Mouse (Mus musculus) thymus, adult 2 months (tissue): ENCODE data around the gene Glis1. TPM values are rescaled to one million over a fixed set of nuclear protein-coding genes. Genes with fewer than 3 reads are reported as not detected.
"Not testable (repeated sequence)": the region's sequence is repeated elsewhere in the genome, so short reads cannot be mapped to it uniquely, and the experiment has no call there.

ENCODE experiments used
- DNase-seq: peaks from one replicate; pipeline ENCODE4 v3.0.0; 2021
- H3K27ac ChIP-seq: fragments of 200-500 bp; 2 replicates; pipeline ENCODE4 v1.5.1; 2012; ENCODE audit warnings: low read length, control low read depth; ENCODE audit not compliant: control insufficient read depth, insufficient read depth
- H3K27me3 ChIP-seq: fragments of 200-500 bp; 2 replicates; pipeline ENCODE4 v1.6.1; 2012; ENCODE audit warnings: mild to moderate bottlenecking, low read length, moderate library complexity, mixed read lengths; ENCODE audit not compliant: control insufficient read depth, insufficient read depth
- H3K36me3 ChIP-seq: fragments of 200-500 bp; 2 replicates; pipeline ENCODE4 v1.6.1; 2012; ENCODE audit warnings: mild to moderate bottlenecking, low read length, moderate library complexity; ENCODE audit not compliant: control insufficient read depth, insufficient read depth
- H3K4me1 ChIP-seq: fragments of 200-500 bp; replicated peaks from 2 replicates; pipeline ENCODE4 v1.6.1; 2012; ENCODE audit warnings: low read length; ENCODE audit not compliant: control insufficient read depth, insufficient read depth
- H3K4me3 ChIP-seq: fragments of 200-500 bp; 2 replicates; pipeline ENCODE4 v1.5.1; 2012; ENCODE audit warnings: mild to moderate bottlenecking, low read length, control low read depth, moderate library complexity; ENCODE audit not compliant: control insufficient read depth, insufficient read depth
- CTCF ChIP-seq: fragments of 200-500 bp; IDR thresholded peaks from 2 replicates; pipeline ENCODE4 v1.5.1; 2012; ENCODE audit warnings: mild to moderate bottlenecking, control low read depth, low read length, moderate library complexity, borderline replicate concordance; ENCODE audit not compliant: control insufficient read depth, poor library complexity, insufficient read depth; ENCODE audit errors: extremely low read depth
- POLR2A ChIP-seq: fragments of 200-500 bp; IDR thresholded peaks from 2 replicates; pipeline ENCODE4 v1.6.1; 2012; ENCODE audit warnings: mild to moderate bottlenecking, low read length, control low read depth, moderate library complexity; ENCODE audit not compliant: control insufficient read depth, poor library complexity, insufficient read depth; ENCODE audit errors: extremely low read depth
- WGBS: fragments of 180-500 bp; shearing (Covaris S2); methylation state at CpG from one replicate; pipeline ENCODE4 v1.1.7; 2018; 5-methylcytosine and 5-hydroxymethylcytosine counted together
- polyA plus RNA-seq: library from polyadenylated mRNA; depleted of rRNA; stranded (reverse); fragments of >200 nt; gene quantifications from 2 replicates; pipeline ENCODE4 v1.2.3, GENCODE M21; 2012

Glis1 gene
- polyA plus RNA-seq, 1 experiment, result 0.71 TPM

DNA sequence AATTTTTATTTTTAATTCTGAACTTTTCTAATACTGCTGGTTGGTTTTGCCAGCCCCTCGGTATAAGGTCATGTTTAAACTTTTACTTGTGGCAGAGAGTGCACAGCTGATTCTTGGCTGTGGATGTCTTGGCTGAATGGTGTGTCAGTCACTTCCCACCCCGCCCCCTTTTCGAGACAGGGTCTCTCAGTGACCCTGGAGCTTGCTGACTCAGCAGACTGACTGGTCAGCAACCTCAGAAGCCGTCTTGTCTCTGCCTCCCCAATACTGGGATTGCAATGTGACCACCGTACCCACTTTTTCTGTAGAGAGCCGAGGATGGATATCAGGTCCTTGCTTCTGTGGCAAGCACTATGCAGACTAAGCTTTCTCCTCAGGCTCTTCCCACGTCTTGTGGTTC lies 154.2 kb downstream of the Glis1 start:
- H3K27me3 ChIP-seq, result no peaks in the 10 kb centered on the region
- no peak for DNase-seq
- H3K4me1 ChIP-seq, result no peaks in the 10 kb centered on the region
- no peaks in the 10 kb centered on the region for H3K36me3 ChIP-seq
- H3K4me3 ChIP-seq, result no peak overlapping the region
- no peak overlapping the region for H3K27ac ChIP-seq
- TF ChIP-seq POLR2A (no peak), CTCF (no peak)
- WGBS, result 84% methylated on average over 7 of the region's 7 CpGs

DNA sequence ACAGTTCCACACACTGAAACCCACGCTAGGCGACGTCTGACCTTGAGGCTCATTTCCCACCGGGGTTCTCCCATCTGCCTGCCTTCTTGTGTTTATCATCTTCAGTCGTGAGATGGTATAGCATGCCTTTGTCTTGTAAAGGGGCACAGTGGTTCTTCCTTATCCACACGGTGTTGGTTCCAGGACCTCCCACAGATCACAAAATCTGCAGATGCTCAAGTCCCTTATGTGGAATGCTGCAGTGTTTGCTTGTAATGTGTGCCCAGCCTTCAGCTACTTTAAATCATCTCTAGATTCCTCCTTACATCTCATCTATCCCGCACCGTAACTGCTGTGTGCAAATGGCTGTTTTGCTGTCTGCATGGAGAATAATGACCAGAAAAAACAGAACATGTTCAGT lies 154.7 kb downstream of the Glis1 start:
- WGBS, result 87% methylated on average over 8 of the region's 8 CpGs
- Histone ChIP-seq H3K36me3 (no peaks in the 10 kb centered on the region), H3K27ac (no peak overlapping the region), H3K27me3 (no peaks in the 10 kb centered on the region), H3K4me1 (no peaks in the 10 kb centered on the region), H3K4me3 (no peak overlapping the region)
- DNase-seq, result no peak
- TF ChIP-seq CTCF (no peak), POLR2A (no peak)

DNA sequence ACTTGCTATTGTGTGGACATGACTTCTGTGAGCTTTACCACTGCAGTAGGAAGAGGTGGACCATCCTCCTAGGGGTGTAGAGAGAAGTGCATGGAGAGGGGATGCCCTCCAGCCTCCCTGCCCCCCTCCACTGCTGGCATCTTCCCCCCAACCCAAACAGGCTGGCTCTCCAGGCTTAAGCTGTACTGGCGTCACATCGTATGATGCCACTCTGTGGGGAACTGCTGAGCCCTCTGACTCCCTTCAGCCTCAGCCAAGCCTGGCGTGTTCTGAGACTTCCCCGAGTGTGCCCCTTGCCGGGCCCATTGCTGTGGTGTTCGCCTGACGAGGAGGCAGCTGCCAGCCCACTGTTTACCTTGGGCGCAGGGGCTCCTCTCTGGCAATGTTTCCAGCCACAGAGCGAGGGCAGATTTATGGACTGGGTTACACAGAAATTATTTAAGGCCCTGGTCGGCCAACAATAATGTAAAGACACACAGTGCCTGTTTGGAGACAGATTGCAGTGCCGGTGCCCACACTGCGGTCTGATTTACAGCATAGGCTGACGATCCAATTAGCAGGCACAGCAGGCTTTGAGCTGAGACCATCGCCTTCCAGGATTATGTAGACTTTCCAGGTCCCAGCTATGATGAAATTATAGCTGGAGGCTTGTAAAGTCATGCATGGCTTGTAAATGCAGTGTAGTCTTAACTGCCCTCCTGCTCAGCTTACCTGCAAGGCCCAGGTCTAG lies 156.6 kb downstream of the Glis1 start:
- no peak overlapping the region for H3K27ac ChIP-seq
- TF ChIP-seq POLR2A (no peak), CTCF (no peak)
- no peaks in the 10 kb centered on the region for H3K27me3 ChIP-seq
- 68% methylated on average over 14 of the region's 14 CpGs for WGBS
- DNase-seq, result no peak
- no peaks in the 10 kb centered on the region for H3K36me3 ChIP-seq
- no peak overlapping the region for H3K4me3 ChIP-seq
- no peaks in the 10 kb centered on the region for H3K4me1 ChIP-seq

DNA sequence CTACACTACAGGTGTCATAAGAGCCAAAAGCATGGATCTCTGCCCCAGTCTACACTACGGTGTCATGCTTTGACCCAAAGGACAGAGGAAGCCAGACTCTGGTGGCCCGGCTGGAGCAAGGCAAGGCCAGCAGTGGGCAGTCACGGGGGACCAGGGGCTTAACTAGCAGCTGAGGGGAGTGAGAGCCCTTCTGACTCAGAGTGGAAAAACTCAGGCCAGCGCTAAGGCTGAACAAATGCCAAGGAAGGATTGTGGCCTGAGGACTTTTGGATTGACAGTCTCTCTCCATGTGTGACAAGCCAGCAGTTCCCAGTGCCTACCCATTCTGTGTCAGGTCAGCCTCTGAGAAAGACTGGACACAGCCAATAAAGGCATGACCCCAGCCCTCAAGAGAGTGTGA lies 159.0 kb downstream of the Glis1 start:
- WGBS, result 92% methylated on average over 4 of the region's 4 CpGs
- no peaks in the 10 kb centered on the region for H3K4me1 ChIP-seq
- H3K4me3 ChIP-seq, result no peak overlapping the region
- TF ChIP-seq POLR2A (no peak), CTCF (no peak)
- no peaks in the 10 kb centered on the region for H3K27me3 ChIP-seq
- no peaks in the 10 kb centered on the region for H3K36me3 ChIP-seq
- no peak overlapping the region for H3K27ac ChIP-seq
- DNase-seq, result no peak

DNA sequence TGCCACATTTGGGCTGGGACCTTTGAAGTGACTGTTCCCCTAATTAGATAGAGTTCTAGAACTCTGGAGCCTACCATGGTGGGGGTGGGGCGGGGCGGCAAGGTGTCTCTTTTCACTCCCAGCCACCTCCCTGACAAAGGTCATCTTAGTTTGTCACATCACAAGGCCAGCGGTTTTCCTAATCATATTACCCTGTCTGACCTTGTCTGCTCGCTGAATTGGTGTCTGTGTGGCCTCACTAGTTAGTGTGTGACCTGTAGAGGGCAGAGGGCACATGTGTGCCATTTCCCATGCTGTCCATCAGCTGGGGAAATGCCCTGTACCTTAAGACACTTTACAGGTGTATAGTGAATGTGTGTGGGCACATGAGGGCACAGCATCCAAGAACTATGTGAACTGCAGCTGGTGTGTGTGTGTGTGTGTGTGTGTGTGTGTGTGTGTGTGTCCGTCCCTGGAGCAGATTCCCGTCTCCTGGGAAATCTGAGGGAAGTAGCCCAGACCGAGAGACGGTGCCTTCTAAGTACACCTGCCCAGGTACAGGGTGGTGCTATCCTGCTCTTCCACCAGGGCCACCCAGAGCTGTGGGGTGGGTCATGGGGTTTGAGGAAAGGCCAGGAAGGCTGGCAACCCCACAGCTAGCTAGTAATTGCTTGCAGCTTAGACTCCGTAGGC lies 163.0 kb downstream of the Glis1 start:
- no peaks in the 10 kb centered on the region for H3K4me1 ChIP-seq
- no peaks in the 10 kb centered on the region for H3K36me3 ChIP-seq
- 80% methylated on average over 9 of the region's 9 CpGs for WGBS
- H3K27me3 ChIP-seq, result no peaks in the 10 kb centered on the region
- no peak for DNase-seq
- H3K27ac ChIP-seq, result no peak overlapping the region
- no peak overlapping the region for H3K4me3 ChIP-seq
- no peak for TF ChIP-seq CTCF

DNA sequence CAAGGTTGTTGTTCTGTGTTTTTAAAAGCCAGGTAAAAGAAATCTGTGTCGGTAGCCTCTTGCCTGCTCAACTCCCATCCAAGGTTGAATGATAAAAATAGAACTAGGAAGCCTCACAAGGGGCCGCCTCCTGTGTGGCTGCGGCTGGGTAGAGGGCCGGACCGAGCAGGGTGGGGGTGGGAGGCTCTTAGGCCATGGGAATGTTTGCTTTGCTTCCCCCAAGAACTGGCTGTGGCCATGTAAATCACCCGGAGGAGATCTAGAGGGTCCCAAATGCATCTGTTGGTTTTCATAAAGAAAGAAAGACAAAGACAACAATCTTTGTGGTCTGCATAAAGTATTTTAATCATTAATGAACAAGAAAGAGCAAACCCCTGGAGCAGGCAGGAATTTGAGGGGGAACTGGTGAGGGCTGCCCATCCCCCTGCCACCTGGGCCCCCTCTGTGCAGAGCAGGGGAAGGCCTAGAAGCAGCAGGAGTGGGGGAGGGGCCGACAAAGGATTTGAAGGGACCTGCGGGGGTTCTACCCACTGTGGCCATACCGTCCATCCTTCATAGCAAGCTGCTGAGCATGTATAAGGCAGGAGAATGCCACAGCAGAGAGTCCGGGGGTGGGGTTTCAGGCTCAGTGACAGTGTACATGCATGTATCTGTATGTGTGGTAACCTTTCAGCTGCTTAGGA lies 163.6 kb downstream of the Glis1 start:
- WGBS, result 22% methylated on average over 10 of the region's 10 CpGs
- Histone ChIP-seq H3K4me3 (no peak overlapping the region), H3K4me1 (no peaks in the 10 kb centered on the region), H3K27me3 (no peaks in the 10 kb centered on the region), H3K27ac (no peak overlapping the region), H3K36me3 (no peaks in the 10 kb centered on the region)
- no peak for DNase-seq
- TF ChIP-seq CTCF (no peak), POLR2A (no peak)

DNA sequence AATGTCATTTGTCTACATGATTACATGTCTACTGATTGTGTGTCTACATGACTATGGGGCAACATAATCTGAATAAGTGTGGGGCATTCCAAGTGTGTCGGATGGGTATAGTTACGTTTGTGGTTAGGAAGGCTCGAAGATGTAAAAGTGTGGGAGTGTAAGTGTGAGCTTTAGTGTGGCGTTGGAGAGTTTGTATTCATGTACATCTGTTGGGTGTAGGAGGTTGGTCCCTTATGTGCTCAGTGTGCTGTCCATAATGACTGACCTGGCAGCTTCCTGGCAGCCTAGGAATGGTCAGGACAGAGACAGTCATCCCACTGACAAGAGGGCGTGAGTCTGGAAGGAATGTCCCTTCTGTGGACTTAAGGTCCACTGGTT lies 164.2 kb downstream of the Glis1 start:
- not testable (repeated sequence) for H3K27ac ChIP-seq, DNase-seq, H3K4me3 ChIP-seq, H3K4me1 ChIP-seq, H3K36me3 ChIP-seq, H3K27me3 ChIP-seq
- whole genome bisulfite sequencing, result 92% methylated on average over 5 of the region's 5 CpGs
